Mouse (Mus musculus) cerebellum, postnatal 25 days (tissue): ENCODE measurements around the gene Gsdma.

Experiments used
- DNase-seq, 2 experiments: peaks; one replicate each; pipeline ENCODE4 v3.0.0; 2021; ENCODE audit warnings: mixed read lengths in 2 of 2

The Gsdma gene

DNA sequence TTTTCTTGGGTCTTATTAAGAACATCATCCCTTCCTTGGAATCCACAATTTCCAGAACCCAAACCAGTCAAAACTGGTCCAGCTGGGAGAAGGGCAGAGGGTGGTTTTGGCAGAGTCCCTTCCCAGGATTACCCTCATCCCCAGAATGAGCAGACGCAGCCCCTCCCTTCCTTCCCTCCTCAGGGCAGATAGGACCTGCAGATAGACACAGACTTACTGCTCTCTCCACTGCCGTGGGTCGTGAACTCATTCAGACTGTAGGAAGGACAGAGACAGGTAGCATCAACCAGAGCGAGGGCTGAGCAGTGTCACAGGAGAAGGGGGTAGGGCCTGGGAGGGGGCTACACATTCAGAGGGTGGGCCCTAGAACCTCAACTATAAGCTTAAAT lies 46.9 kb downstream of the Gsdma start:
- DNase-seq, result no peak

DNA sequence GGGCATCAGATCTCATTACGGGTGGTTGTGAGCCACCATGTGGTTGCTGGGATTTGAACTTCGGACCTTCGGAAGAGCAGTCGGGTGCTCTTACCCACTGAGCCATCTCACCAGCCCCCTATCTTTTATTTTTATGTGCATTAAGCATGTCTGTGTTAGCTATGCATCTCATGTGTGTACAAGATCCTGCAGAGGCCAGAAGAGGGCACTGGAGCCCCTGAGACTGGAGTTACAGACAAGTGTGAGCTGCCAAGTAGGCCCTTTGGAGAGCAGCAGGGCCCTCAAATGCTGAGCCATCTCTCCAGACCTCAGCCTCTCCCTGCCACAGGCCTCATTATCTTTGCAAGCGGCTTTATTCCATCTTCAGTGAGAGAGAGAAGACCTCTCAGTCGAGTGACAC lies 47.9 kb downstream of the Gsdma start:
- peak in 1 of 2 experiments; percentile 65 for DNase-seq

- no peak for DNase-seq
These were observed 49.6 kb downstream of the Gsdma start for GRCm38 (mm10) chr11:98713703-98714102.

DNA sequence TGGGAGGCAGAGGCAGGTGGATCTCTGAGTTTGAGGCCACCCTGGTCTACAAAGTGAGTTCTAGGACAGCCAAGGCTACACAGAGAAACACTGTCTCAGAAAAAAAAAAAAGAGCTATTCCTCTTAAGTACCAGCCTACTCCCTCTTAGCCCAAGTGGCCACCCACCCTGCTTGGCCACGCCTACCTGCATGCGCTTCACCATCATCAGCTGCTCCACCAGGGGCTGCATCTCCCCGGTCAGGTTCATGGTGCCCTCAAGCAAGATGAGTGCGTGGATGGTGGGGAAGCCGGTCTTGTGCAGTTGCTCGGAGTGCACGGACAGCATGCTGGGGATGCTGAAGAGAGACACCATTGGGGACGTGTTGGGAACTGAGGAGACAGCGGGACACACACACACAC lies 51.8 kb downstream of the Gsdma start:
- no peak for DNase-seq

- DNase-seq, result peak; percentile 89 to 92
These were observed 53.8 kb downstream of the Gsdma start for GRCm38 (mm10) chr11:98717904-98718303.

- no peak for DNase-seq
These were observed 56.6 kb downstream of the Gsdma start for GRCm38 (mm10) chr11:98720756-98721155.

GRCm38 (mm10) chr11:98721458-98722226 lies 57.5 kb downstream of the Gsdma start:
- peak; percentile 72 for DNase-seq

DNA sequence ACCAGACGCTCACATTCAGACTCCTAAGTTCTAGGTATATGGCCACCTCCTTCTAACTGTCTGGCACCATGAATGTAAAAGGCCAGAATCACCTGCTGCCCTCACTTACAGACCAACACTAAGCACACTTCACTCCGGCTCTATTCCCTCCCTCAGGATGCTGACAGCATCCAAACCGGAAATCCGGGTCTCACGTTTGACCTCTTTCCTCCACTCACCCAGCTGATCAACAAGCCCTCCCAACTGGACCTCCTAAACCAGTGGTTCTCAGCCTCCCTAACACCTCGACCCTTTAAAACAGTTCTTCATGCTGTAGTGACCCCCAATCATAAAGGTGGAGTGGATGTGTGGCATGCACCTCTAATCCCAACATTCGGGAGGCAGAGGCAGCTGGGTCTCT lies 58.9 kb downstream of the Gsdma start:
- no peak for DNase-seq

DNA sequence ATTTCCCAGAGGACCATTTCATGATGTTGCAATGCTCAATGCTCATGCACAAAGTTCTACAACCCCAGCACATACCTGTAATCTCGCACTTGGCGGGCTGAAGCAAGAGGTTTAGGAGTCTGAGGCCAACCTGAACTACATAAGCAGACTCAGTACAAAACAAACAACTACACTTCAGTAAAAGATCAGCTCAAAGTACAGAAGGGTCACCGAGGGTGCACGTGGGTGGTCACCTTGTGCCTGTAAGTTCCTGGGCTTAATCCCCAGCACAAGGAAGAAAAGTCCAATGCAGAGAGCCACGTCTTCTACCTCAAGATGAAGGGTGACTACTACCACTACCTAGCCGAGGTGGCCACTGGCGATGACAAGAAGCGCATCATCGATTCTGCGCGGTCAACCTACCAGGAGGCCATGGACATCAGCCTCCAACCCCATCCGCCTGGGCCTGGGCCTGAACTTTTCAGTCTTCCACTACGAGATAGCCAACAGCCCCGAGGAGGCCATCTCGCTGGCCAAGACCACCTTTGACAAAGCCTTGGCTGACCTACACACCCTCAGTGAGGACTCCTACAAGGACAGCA lies 61.9 kb downstream of the Gsdma start:
- DNase-seq, result no peak
